Mouse (Mus musculus): ENCODE measurements around the gene Apol11a. TPM values are rescaled to one million over a fixed set of nuclear protein-coding genes. Genes with fewer than 3 reads are reported as not detected.

The Apol11a gene
- total RNA-seq (2023), result not detected

DNA sequence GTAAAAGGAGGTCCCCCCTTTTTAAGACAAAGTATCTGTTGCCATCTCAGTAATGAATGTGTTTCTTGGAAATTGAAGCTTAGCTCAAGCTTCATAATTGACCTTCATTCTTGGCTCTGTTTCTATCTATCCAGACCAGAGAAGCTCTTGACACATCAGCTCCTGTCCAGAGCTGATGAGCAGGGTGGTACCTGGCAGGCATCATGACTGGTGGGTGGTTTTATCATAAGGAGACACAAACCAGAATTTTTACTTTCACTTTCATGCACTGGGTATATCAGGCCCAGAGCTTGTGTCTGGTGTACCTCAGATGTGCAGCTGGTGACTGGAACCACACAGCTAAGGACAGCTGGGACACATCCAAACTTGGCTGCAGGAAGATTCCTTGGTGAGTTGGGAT is at the start of gene Apol11a:
Gene Apol11a, plus strand, starts transcription at position 306 of the 400 bp plus-strand sequence.

DNA sequence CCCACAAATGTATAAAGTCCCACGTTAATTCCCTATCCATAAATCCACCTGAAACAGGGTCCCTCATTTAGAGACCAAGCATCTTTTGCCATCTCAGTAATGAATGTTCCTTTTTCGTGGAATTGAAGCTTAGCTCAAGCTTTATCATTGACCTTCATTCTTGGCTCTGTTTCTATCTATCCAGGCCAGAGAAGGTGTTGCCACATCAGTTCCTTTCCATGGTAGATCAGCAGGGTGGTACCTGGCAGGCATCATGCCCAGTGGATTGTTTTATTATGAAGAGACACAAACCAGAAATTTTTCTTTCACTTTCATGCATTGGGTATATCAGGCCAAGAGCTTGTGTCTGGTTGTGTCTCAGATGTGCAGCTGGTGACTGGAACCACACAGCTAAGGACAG is 31.4 kb upstream of the Apol11a start, which contains the start of gene Apol10a:
Gene Apol10a, plus strand, starts transcription at position 355 of the 400 bp plus-strand sequence.

DNA sequence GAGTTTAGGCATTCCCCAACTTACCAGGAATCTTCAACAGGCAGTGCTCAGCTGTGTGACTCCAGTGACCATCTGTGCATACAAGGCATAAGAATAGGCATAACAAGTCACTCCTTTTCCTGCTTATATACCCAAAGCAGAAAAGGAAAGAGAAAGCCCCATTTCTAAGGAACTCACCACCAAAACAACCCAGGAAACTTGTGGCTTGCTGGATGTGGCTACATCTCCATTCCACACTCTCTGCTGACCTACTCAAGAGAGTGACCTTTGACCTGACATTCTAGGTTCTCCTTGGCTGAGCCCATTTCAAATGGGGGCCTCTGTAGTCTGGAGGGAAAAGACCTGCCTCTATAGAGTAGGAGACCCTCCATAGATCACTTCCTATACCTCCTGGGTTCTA is 25.1 kb downstream of the Apol11a start, which contains the start of gene Apol7c:
Gene Apol7c, minus strand, starts transcription at position 101 of the 400 bp plus-strand sequence.

DNA sequence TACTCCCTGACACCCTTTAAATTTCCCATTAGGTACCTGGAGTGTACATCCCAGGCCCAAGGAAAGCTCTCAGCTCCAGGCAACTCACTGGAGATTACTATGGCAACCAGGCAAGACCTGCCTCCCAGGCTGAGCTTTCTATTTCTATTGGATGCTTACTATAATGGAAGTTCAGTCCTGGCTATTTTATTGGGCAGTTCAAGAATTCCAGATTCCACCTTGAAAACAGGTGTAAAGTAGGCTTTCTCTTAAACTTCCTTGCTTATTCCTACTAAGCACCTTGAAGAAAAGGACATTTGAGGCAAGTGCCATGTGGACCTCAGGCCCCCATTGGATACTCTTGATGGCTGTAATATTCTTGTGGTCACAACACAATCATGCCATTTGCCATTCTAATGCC is 53.7 kb downstream of the Apol11a start, which contains the start of gene 1700025B11Rik:
Gene 1700025B11Rik, minus strand, starts transcription at position 101 of the 400 bp plus-strand sequence.

Other genes starting within 250 kb of the Apol11a start
- gene Rbfox2, start 201.3 kb upstream of the Apol11a start, total RNA-seq (2023), result under 1 TPM; 0.22 to 0.68 TPM
- not detected for gene Apol7a, start 109.2 kb upstream of the Apol11a start, total RNA-seq (2023)
- gene Apol9a, start 97.1 kb upstream of the Apol11a start, total RNA-seq (2023), result not detected
- not detected for gene Apol7b, start 60.8 kb upstream of the Apol11a start, total RNA-seq (2023)
- gene Apol10a, start 31.2 kb upstream of the Apol11a start, total RNA-seq (2023), result not detected
- gene Apol7c, start 25.0 kb downstream of the Apol11a start, total RNA-seq (2023), result not detected
- gene 1700025B11Rik, start 53.6 kb downstream of the Apol11a start, total RNA-seq (2023), result not detected
- not detected for gene Apol10b, start 87.9 kb downstream of the Apol11a start, total RNA-seq (2023)
- not detected for gene Gm36245, start 91.0 kb downstream of the Apol11a start, total RNA-seq (2023)
- under 1 TPM; 0.38 to 0.46 TPM for gene Apol11b, start 135.0 kb downstream of the Apol11a start, total RNA-seq (2023)
- gene Apol7e, start 190.6 kb downstream of the Apol11a start, total RNA-seq (2023), result not detected
- not detected for gene Apol9b, start 220.8 kb downstream of the Apol11a start, total RNA-seq (2023)
- gene Apol8, start 248.7 kb downstream of the Apol11a start, total RNA-seq (2023), result 1 to 10 TPM; 5.5 to 8.4 TPM